Mouse (Mus musculus) cerebellum, adult 2 months (tissue): ENCODE data around the gene Soga1. TPM values are rescaled to one million over a fixed set of nuclear protein-coding genes. Genes with fewer than 3 reads are reported as not detected.

Source experiments
- DNase-seq, 2 experiments: peaks; one replicate each; pipeline ENCODE4 v3.0.0; 2021
- H3K27ac ChIP-seq: fragments of 200-500 bp; 2 replicates; pipeline ENCODE4 v1.5.1; 2012; ENCODE audit warnings: low read length, control low read depth, inconsistent platforms; ENCODE audit not compliant: insufficient read depth
- H3K27me3 ChIP-seq: fragments of 200-500 bp; 2 replicates; pipeline ENCODE4 v1.6.1; 2012; ENCODE audit warnings: inconsistent platforms, mild to moderate bottlenecking, low read length, moderate library complexity; ENCODE audit not compliant: control insufficient read depth, insufficient read depth
- H3K4me1 ChIP-seq: fragments of 200-500 bp; 2 replicates; pipeline ENCODE4 v1.6.1; 2011; ENCODE audit warnings: low read length; ENCODE audit not compliant: control insufficient read depth, insufficient read depth
- H3K4me3 ChIP-seq: fragments of 200-500 bp; replicated peaks from 2 replicates; pipeline ENCODE3; 2011; ENCODE audit warnings: mild to moderate bottlenecking, low read depth, low read length, control low read depth; ENCODE audit not compliant: insufficient read depth
- CTCF ChIP-seq: fragments of 200-500 bp; IDR thresholded peaks from 2 replicates; pipeline ENCODE4 v1.5.1; 2011; ENCODE audit warnings: low read depth, mild to moderate bottlenecking, control low read depth, low read length, moderate library complexity, borderline replicate concordance; ENCODE audit not compliant: insufficient read depth
- POLR2A ChIP-seq: fragments of 200-500 bp; IDR thresholded peaks from 2 replicates; pipeline ENCODE4 v1.6.1; 2011; ENCODE audit warnings: low read length, control low read depth, borderline replicate concordance; ENCODE audit not compliant: insufficient read depth
- WGBS: fragments of 180-500 bp; shearing (Covaris S2); methylation state at CpG from one replicate; pipeline ENCODE4 v1.1.7; 2018; 5-methylcytosine and 5-hydroxymethylcytosine counted together
- polyA plus RNA-seq: library from polyadenylated mRNA; depleted of rRNA; stranded (reverse); fragments of >200 nt; gene quantifications from 2 replicates; pipeline ENCODE4 v1.2.3, GENCODE M21; 2012

Soga1 gene
- polyA plus RNA-seq, 1 experiment, result 38.3 TPM

DNA sequence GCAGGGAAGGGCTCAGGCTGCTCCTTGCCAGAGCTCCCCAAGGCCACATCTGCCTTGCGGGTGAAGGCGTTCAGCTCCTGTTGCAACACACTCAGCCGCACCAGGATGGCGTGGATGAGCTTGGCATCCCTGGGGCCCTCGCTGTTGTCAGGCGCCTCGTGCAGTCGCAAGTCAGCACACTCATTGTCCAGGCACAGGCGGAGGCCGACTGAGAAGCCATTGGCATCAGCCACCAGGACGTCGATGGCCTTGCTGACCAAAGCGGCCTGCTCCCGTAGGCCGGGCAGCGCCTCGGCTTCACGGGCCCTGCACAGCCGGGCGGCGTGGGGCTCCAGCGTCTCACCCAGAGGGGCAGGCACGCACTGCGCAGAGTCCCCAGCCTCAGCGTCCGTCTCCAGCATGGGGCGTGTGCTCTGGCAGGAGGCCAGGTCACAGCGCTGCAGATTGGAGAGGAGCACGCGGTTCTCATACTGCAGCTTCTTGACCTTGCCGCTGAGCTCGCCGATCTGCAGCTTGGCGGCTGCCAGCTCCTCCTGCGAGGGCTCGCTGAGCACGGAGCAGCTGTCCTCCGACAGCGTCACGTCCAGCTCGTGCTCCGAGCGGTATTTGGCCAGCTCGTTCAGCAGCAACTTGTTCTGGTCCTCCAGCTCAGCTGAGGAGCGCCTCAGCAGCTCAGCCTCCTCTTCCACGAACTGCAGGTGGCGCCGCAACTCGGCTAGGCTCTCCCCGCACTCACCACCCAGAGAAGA lies 39.0 kb downstream of the Soga1 start:
- H3K27ac ChIP-seq, result peak overlapping the region; percentile 67
- no peak overlapping the region for H3K4me3 ChIP-seq
- peak; percentile 70 to 80 for DNase-seq
- TF ChIP-seq CTCF (peak; percentile 14; the same call in 1 of the 2 replicates), POLR2A (no peak)
- peaks cover 48% of the 10 kb centered on the region for H3K4me1 ChIP-seq
- H3K27me3 ChIP-seq, result no peaks in the 10 kb centered on the region
- WGBS, result 6% methylated on average over 50 of the region's 50 CpGs

DNA sequence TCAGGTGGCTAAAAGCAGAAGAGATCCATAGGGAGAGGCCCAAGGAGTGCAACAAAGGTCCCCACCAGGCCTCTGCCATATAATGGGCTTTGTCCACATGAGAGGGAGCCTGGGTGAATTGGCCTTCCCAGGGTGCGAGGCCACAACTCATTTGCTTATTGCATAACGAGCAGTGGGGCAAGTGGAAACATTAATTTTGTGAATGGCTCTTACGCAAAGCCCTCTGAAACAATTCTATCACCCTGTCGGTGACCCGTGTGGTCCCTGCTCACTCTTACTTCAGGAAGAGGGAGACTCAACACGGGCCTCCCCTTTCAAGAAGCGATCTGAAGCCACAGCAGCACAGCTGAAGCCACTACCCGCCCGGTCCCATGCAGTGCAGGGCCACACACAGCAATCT lies 41.8 kb downstream of the Soga1 start:
- no peaks in the 10 kb centered on the region for H3K27me3 ChIP-seq
- H3K4me1 ChIP-seq, result peaks cover 61% of the 10 kb centered on the region
- peak overlapping the region; percentile 66 for H3K27ac ChIP-seq
- TF ChIP-seq POLR2A, result no peak
- TF ChIP-seq CTCF, result no peak
- H3K4me3 ChIP-seq, result no peak overlapping the region
- 48% methylated on average over 9 of the region's 9 CpGs for WGBS
- peak in 1 of 2 experiments; percentile 38 for DNase-seq

DNA sequence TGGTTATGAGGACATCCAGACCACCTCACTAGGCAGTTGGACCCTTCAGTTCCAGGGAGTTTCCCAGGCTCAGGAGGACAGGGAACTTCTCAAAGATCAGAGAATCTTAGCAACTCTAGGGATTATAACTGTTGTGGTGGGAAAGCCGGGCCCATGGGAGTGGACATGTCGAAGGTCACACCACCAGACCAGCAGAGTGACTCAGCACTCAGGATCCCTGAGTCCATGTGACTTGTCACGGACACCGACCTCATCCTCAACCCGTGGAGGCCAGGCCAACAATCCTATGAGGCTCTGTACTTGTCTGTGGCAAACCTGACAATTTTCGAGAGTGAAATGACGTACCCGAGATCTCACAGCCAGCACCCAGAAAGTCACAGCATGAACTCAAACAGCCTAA lies 42.7 kb downstream of the Soga1 start:
- Histone ChIP-seq H3K4me3 (no peak overlapping the region), H3K27ac (peak overlapping the region; percentile 24), H3K4me1 (peaks cover 57% of the 10 kb centered on the region), H3K27me3 (no peaks in the 10 kb centered on the region)
- DNase-seq, result peak in 1 of 2 experiments; percentile 40
- WGBS, result 54% methylated on average over 8 of the region's 8 CpGs
- TF ChIP-seq POLR2A (no peak), CTCF (no peak)

DNA sequence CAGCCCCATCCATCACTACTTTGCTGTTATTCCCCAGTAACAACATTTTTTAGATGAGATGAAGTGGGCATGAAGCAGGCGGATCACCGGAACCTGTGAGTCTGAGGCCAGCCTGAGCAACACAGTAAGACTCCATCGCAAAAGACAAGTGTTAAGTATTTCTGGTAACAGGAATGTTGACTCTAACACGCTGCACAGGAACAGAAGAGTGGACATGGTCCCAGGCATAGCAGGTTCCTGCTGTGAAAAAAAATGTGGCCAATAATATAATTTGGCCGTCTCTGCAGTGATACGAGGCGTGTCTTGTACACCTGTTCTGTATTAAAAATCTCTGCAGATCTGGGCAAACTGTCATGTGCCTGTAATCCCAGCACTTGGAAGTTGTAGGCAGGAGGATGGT lies 43.7 kb downstream of the Soga1 start:
- Histone ChIP-seq H3K27me3 (no peaks in the 10 kb centered on the region), H3K27ac (peak overlapping the region; percentile 98), H3K4me3 (no peak overlapping the region), H3K4me1 (peaks cover 59% of the 10 kb centered on the region)
- WGBS, result 15% methylated on average over 7 of the region's 7 CpGs
- DNase-seq, result peak; percentile 73 to 93
- TF ChIP-seq CTCF (no peak), POLR2A (no peak)

DNA sequence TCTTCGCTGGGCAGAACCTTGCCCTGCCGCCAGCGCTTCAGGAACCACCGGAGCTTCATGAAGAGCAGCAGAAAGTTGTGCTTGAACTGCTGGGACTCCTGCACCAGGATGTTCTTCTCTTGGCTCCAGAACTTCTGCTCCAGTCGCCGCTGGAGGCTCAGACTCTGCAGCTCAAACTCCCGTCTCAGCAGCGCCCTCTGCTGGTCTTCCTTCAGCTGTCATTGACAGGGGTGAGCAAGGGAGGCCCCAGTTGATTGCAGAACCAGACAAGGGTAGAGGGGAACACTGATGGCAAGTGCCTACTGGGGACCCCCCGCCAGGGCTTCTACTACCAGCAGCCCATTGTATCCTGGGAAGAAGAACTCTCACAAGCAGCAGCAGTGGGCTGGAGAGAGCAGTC lies 48.2 kb downstream of the Soga1 start:
- WGBS, result 39% methylated on average over 9 of the region's 9 CpGs
- no peaks in the 10 kb centered on the region for H3K27me3 ChIP-seq
- H3K4me1 ChIP-seq, result peaks cover 63% of the 10 kb centered on the region
- DNase-seq, result peak; percentile 81 to 89
- peak overlapping the region; percentile 56; the same call in 1 of the 2 replicates for H3K27ac ChIP-seq
- TF ChIP-seq POLR2A, result no peak
- TF ChIP-seq CTCF, result peak; percentile 82
- no peak overlapping the region for H3K4me3 ChIP-seq

DNA sequence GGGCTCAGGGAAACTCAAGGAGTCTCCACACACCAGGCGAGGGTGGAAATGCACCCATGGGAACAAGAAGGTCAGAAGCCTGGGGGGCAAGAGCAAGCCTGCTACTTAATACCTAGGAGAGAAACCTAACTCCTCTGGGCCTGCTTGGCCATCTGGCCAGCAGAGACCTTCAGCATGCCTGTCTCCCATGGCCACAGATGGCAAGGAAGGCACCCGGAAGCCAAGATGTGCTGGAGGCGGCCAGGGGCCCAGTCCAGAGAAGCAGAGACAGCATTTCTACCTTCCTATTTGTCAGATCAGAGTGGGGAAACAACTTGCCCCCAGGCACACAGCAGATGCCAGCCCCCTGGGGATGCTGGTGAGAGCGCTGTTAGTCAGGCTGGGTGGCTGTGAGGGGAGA lies 50.8 kb downstream of the Soga1 start:
- 22% methylated on average over 4 of the region's 4 CpGs for WGBS
- Histone ChIP-seq H3K4me3 (no peak overlapping the region), H3K4me1 (peaks cover 48% of the 10 kb centered on the region), H3K27ac (peak overlapping the region; percentile 73), H3K27me3 (no peaks in the 10 kb centered on the region)
- peak; percentile 56 to 69 for DNase-seq
- TF ChIP-seq POLR2A (no peak), CTCF (no peak)

DNA sequence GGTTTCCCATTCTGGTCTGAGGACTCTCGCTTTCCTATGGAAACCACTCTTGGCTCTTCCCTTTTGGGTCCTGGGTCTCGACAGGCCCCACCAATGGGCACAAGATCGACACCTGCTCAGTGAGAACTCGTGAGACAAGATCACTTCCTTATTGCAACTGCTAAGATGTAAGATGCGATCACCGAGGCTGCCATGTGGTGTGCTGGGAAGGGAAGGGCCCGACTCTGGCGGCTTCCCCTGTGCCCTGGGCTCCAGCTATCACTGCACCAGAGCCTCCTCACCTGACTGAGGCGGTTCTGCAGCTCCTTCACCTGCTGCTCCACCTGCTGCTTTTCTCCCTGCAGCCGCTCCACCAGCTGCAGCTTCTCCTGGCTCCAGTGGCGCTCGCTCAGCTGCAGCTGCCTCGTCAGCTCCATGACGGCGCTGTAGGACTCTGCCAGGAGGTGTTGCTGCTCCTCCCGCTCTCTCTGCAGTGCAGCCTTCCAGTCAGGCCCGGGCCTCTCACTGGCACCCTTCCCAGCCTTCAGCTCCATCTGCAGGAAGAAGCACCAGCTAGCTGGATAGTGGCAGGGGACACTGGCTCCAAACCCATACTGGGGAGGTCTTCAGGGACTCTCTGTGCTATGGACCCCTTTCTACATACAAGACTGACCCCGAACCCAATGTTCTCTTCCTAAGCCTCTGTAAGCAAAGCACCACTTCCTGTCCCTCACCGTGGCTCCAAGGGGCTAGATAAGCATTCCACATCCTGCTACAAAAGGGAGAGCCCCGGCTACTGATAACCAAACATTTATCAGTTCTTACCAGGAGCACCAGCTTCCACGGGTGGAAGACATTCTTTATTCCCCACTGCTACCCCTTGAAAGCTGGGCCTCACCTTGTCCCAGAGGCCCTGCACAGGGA lies 51.7 kb downstream of the Soga1 start:
- H3K4me3 ChIP-seq, result no peak overlapping the region
- DNase-seq, result peak; percentile 84 to 88
- H3K4me1 ChIP-seq, result peaks cover 44% of the 10 kb centered on the region
- no peaks in the 10 kb centered on the region for H3K27me3 ChIP-seq
- 27% methylated on average over 21 of the region's 21 CpGs for WGBS
- TF ChIP-seq CTCF, result no peak
- TF ChIP-seq POLR2A, result no peak
- peak overlapping the region; percentile 73 for H3K27ac ChIP-seq
